ENCODE assay signal across 7 mouse cellular contexts in the genomic region with DNA sequence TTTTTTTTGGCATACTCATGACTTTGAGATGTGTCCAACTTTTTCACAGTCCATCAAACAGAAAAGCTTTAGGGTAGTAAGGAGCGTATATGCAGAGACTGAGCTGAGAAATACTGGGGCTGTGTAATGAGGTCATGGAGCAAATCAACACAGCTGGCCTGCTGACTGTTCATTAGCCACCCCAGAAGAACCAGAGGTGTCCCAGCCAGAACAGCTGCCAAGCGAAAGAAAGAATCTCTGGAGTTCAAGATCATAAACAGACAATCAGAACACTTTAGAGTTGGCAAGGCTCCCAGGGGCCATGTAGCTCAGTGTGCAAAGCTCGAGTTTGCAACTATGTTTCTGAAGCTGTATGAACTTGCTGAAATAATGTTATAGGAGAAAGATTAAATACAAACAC. TPM values are rescaled to one million over a fixed set of nuclear protein-coding genes. Genes with fewer than 3 reads are reported as not detected.
DNase-seq lines count a peak whose midpoint lies in the region; ATAC-seq and TF ChIP-seq lines count a peak whose summit lies in the region.

No protein-coding gene starts in this region.

- ATAC-seq in kidney, postnatal 0 days (replicated peaks; ENCODE audit: low FRiP score, low read depth): no peak
- no peak for ATAC-seq in forebrain, embryonic 12.5 days (ENCODE audit: low FRiP score)

- no peaks in the 10 kb centered on the region for H3K9me3 ChIP-seq in kidney, postnatal 0 days (replicated peaks; ENCODE audit: low read length)
- no peaks in the 10 kb centered on the region for H3K9me3 ChIP-seq in forebrain, embryonic 12.5 days

- no peak overlapping the region for H3K4me3 ChIP-seq in kidney, postnatal 0 days (replicated peaks; ENCODE audit: low read depth, low read length)
- H3K4me3 ChIP-seq in forebrain, embryonic 12.5 days (replicated peaks): no peak overlapping the region

- no peaks in the 10 kb centered on the region for H3K4me1 ChIP-seq in kidney, postnatal 0 days (replicated peaks; ENCODE audit: insufficient read depth, low read length)
- H3K4me1 ChIP-seq in forebrain, embryonic 12.5 days: no peaks in the 10 kb centered on the region

- H3K9ac ChIP-seq in kidney, postnatal 0 days (ENCODE audit: low read depth, low read length): no peak overlapping the region
- H3K9ac ChIP-seq in forebrain, embryonic 12.5 days: no peak overlapping the region

- no peaks in the 10 kb centered on the region for H3K36me3 ChIP-seq in kidney, postnatal 0 days (ENCODE audit: insufficient read depth, low read length)
- no peaks in the 10 kb centered on the region for H3K36me3 ChIP-seq in forebrain, embryonic 12.5 days (replicated peaks)

- TF ChIP-seq CTCF in kidney, postnatal 0 days (IDR thresholded peaks at IDR 0.05; ENCODE audit: low read depth): no peak

- no peak overlapping the region for H3K27ac ChIP-seq in kidney, postnatal 0 days
- no peak overlapping the region for H3K27ac ChIP-seq in forebrain, embryonic 12.5 days

- no peaks in the 10 kb centered on the region for H3K27me3 ChIP-seq in kidney, postnatal 0 days (ENCODE audit: insufficient read depth, low read length)
- H3K27me3 ChIP-seq in forebrain, embryonic 12.5 days: no peaks in the 10 kb centered on the region

- DNase-seq in kidney, postnatal 0 days (ENCODE audit: low spot score): peak; percentile 54
- no peak for DNase-seq in kidney, adult 18-20 months
- DNase-seq in fat pad, adult 2 months (ENCODE audit: extremely low read depth, low read depth, low spot score): peak; percentile 8
- DNase-seq in gastrocnemius, postnatal 25 days: peak; percentile 35
- peak; percentile 19 for DNase-seq in lung, postnatal 14 days
- DNase-seq in ovary, adult 18-20 months (ENCODE audit: low spot score): no peak

- WGBS in kidney, postnatal 0 days: 55% methylated on average over 3 of the region's 3 CpGs
- WGBS in forebrain, embryonic 12.5 days: 72% methylated on average over 3 of the region's 3 CpGs

- no peak overlapping the region for H3K4me2 ChIP-seq in kidney, postnatal 0 days (ENCODE audit: low read length)
- H3K4me2 ChIP-seq in forebrain, embryonic 12.5 days: no peak overlapping the region

RNA-seq across cellular contexts. Expression of gene Naaladl2, which starts 35.1 kb away (rescaled TPM):
- 3.9 and 5.3 TPM in 2 replicates for polyA plus RNA-seq in kidney, postnatal 0 days (2015; fragmentation: Nextera tagmentation; extraction: Ambion mirVana)
- total RNA-seq in gastrocnemius, postnatal 25 days (2021): under 1 TPM; 0.43 to 0.78 TPM
- 0.41 and 0.73 TPM in 2 replicates for polyA plus RNA-seq in forebrain, embryonic 12.5 days (2016; fragmentation: Nextera tagmentation; extraction: Ambion mirVana)

Comparison
In these comparisons a context has a peak if more than half of its experiments do, and no peak if none do; other contexts are left out.
1. DNase-seq: peak in kidney, postnatal 0 days (single experiment), fat pad, adult 2 months (single experiment), gastrocnemius, postnatal 25 days (single experiment) and lung, postnatal 14 days (single experiment); none in kidney, adult 18-20 months (single experiment) and ovary, adult 18-20 months (single experiment).